Mouse (Mus musculus) thymus, adult 18-20 months (tissue): ENCODE measurements around the gene Knop1.

Experiments
- DNase-seq, 2 experiments: peaks; one replicate each; pipeline ENCODE4 v3.0.0; 2022; ENCODE audit warnings: mixed read lengths in 2 of 2

Knop1 gene

DNA sequence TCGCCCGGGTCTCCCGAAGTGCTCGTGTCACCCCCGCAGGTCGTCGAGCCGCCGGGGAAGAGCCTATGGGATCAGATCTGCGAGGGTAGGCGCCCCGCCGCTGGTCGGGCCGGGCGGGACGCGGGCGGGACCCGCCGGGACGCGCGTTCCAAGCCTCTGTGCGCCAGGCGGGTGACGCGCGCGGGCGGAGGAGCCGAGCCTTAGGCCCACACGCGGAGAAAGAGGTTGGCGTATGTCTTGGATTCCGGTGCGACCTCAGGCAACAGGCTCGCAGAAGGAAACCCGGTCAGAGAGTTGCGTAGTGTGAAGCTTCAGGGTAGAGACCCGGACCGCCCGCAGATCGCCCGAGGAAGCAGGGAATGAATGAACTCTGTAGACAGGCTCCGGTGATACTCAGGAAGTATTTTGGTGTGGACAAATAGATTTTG, at the start of gene Knop1:
Knop1 (minus strand) TSS at position 378 of the 428 bp plus-strand sequence.
- no peak for DNase-seq

DNA sequence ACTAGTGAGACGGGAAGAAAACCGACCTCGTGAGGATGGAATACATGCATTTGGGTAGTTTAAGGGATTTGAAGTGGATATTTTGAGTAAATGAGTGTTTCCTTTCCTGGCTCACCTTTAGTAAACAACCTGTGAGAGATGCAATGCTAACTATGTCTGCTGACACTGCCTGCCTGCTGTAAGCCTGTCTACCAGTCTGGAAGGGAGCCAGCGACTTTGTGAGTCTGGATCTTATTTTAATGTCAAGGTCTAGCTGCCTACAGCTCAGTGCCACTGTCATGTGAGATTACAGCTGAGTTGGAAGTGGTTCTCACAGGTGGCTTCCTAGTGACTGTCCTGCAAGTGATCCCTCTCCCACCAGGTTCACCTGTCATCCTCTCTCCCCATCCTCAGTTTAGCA, 48.5 kb upstream of the Knop1 start:
- DNase-seq = no peak

DNA sequence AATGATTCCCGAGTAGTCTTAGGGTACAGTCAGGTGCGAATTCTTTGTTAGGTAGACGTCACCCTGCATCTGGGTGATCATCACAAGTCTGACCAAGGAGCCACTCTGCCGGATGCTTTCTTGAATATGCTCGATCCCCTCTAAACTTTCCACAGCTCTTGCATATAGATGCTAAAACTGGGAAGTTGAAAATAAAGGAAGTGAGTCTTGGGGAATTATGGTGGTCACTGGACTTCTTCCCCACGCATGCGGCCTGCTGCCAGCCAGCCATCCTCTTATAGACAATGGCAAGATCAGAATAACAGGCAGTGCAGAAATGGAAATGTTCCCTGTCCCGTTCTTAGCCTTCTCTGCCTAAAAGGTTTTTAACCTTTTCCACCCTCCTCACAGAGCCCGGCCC, 47.8 kb upstream of the Knop1 start:
- no peak for DNase-seq

DNA sequence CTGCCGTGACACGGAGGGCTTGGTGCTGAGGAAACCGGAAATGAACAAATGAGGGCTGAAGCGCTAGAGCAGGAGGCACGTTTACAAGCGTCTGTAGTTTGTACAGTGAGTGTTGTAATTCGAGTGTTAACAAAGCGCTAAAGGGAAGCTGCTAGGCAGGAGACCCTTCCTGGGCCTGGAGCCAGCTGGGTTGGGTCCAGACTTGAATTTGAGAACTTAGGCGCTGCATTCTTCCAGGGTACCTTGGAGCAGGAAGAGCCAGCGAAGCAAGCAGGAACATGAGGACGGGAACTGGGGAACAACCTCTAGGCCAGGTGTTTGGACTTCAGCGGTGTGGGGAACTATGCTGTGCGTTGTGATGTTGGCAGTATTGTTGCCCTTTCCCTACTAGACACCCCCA, 46.9 kb upstream of the Knop1 start:
- DNase-seq = peak in 1 of 2 experiments; percentile 8

DNA sequence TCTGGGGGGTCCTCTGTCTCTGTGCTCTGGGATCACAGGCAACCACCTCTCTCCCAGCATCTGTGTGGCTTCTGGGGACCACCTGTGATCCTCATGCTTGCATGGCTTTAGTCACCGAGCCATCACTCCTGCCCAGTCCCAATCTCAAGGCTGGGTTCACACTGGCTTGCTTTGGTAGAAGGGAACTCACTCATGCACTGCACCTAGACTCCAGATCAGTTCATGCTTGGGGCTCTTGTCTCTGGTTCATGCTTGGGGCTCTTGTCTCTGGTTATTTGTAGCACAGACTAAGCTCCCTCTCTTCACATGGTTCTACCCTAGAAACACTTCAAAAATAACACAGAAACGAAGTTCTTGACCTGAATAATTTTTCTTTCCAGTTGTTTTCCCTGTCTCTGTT, 44.0 kb upstream of the Knop1 start:
- no peak for DNase-seq

DNA sequence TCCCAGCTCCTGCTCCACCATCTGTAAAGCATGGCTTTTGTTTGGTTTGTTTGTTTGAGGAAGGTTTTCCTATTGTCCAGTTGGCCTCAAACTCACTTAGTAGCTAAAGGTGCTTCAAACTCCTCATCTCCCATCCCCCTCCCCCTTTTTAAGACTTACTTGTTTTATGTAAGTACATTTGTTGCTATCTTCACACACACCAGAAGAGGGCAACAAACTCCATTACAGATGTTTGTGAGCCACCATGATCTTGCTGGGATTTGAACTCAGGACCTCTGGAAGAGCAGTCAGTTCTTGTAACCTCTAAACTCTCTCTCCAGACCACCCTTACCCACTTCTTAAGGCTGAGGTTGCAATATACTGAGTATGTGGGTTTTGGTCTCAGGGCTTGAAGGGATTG, 42.0 kb upstream of the Knop1 start:
- no peak for DNase-seq

DNA sequence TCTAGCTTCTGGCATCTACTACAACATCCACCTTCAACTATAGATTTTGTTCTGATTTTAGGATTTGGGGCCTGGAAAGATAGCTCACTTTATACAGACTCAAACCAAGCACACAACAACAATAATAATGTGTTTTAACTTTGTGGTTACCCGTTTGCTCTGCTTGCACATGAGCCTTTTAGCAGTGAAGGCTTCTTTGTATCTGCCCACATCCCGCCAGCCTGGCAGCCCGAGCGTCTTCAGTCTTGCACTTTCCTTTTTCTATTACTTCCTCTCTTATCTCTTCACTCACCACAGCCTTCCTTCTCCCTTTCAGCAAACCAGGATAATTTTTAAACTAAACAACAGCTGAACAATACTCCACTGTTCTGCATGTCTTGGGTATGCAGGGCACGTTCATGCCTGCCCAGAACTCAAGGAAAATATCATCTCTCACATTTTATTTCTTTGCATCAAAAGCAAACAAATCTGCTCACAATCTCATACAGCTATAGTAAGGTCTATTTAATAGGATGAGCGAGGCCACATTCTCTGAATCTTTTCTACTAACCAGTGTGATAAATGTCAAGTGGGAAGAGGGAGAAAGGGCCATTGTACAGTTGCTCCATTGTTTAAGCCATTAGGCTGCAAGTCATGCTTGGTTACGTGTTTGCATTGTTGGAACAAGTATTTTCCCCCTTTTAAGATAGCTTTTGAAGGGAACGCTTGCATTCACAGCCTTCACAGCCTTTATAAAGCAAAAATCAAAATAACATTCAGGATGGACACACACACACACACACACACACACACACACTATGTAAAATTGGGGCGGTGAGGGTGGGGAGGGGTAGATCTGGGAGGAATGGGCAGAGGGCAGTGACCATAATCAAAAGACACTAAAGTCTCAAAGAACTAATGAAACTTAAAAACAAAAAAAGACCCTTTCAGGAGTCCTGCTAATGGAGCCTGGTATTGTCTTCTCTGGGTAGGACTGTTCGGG, 39.7 kb upstream of the Knop1 start:
- DNase-seq = peak in 1 of 2 experiments; percentile 10

DNA sequence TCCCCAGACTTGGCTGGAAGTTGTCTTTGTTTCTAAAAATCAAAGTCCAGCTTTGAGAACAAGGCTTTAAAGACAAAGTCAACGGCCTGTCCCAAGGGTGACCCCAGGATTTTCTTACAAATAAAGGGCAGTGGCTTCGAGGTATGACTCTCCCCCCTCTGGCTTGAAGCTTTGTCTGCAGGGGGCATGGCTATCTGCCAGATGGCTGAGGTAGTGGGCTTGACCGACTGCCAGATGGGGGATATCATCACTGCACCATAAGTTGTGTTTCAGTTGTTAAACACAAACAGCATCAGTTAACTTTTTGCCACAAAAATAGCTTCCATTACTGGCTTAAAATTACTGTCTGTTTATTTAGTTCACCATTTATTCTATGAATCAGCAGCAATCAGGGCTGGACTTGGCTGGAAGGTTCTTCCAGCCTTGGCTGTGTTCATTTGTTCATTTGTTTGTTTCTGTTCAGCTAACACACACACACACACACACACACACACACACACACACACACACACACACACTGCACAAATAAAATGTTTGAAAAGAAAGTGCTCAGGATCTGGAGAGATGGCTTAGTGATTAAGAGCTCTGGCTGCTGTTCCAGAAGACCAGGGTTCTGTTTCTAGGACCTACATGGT, 33.1 kb upstream of the Knop1 start:
- no peak for DNase-seq

DNA sequence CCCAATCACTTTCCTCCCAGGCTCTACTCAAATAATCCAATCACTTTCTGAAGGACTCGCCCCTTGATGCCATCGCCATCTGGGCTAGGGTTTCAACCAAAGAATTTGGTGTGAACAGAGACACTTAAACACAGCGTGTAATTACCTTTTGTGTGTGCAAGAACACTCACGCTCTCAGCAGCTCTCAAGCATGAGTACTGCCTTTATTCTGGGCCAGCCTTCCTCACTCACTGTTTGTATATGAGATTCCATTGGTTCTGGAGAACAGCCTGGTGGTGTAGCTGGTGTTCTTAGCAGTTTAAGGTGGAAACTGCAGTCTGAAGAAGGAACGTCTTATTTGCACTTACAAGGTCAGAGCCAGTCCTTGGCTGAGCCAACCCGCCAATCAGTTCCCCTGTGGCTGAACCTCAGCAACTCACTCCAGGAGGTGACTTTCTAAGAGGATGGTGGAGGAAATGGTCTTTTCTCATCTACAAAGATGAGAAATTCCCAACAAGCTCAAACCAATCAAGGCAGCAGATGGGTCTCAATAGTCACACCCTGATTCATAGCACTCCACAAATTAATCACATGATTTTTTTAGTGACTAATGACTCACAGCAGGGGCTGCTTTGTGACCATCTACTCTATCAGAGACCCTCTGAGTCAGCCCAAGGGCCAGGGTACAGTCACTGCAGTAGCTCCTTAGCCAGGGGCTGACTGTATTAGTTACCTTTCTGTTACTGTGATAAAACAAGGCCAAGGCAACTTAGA, 31.4 kb upstream of the Knop1 start:
- DNase-seq = no peak

DNA sequence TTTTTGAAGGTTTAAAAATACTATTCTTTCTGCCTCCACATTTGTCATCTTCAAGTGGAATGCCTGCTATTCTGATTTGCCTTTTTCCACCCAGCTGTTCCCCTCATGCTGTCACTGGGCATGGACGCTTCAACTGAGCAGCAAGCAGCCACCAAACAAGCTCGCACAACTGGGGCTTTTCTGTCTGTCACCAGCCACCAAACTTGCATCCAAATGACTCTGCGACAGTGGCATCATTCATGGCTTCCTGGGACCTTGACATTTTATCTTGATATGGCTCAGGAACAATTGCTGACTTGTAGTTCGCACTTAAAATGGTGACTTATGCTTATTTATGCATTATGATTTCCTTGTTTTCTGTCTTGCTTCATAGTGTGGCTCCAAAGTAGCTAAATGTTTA, 28.9 kb upstream of the Knop1 start:
- DNase-seq = no peak

DNA sequence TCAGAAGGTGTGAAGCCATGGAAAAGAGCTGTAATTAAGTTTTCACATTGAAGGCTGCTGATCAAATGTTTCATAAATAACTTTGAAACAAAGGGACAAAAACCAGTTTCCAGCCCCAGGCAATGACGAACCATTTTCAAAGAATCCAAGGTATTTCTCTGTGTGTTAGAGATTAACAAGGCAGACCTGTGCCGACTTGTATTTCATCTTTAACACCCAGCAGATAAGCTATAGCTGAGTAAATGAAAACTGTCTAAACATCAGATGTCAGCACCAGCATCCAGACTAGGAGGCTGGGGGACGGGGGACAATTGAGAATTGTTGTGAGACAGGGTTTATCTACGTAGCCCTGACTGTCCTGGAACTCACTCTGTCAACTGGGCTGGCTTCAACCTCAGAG, 27.9 kb upstream of the Knop1 start:
- DNase-seq = no peak

DNA sequence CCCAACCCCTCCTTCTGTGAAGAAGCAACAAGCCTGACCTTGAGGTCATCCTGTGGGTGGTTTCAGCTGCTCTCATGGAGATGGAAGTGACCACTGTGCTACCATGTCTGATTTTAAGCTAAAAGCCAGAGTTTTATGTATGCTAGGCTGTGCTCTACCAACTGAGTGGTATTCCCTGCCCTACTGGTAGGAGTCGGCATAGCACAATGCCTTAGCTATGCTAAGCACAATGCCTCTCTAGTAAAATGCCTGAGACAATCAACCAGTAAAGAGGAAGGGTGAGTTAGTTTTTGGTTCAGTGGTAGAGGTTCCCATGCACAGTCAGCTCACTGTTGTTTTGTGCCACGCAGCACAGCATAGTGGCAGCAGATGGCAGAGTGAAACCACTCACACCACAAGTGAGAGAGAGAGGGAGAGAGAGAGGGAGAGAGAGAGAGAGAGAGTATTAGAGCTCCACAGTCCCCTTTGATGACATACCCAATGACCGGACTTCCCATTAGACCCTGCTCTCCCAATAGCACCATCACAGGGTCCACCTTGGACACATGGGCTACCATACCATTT, 23.5 kb upstream of the Knop1 start:
- DNase-seq = no peak

DNA sequence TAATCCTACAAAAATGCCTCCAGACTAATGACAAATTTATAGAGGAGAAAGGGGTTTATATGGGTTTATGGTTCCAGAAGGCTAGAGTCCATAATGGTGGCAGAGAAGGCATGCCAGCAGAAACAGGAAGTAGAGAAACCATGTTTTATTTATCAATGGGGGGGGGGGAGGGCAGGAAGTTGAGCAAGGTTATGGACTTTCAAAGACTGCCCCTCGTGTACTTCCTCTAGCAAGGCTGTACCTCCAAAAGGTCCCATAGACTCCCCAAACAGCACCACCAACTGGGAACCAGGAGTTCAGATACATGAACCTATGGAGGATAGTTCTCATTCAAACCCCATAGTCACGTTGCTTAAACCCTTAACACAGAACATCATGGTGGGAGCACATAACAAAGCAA, 9.3 kb upstream of the Knop1 start:
- DNase-seq = no peak

DNA sequence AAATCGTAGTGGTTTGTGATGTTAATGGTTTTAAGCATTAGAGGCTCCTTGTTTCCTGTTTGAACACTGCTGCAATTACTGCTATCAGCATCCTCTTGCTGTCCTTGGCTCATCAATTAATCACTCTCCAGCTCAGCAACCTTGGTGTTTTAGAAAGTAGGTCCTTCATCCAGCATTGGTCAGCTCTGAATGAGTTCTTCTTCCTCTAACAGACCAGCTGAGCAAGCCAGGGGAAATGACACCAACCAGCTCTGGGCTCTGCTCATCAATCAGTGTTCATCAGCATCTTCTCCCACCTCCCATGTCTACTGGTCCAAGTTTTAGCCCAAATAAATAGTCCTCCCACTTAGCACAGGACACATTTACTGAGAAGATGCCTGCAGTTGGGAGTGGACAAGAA, 2.6 kb upstream of the Knop1 start:
- no peak for DNase-seq

DNA sequence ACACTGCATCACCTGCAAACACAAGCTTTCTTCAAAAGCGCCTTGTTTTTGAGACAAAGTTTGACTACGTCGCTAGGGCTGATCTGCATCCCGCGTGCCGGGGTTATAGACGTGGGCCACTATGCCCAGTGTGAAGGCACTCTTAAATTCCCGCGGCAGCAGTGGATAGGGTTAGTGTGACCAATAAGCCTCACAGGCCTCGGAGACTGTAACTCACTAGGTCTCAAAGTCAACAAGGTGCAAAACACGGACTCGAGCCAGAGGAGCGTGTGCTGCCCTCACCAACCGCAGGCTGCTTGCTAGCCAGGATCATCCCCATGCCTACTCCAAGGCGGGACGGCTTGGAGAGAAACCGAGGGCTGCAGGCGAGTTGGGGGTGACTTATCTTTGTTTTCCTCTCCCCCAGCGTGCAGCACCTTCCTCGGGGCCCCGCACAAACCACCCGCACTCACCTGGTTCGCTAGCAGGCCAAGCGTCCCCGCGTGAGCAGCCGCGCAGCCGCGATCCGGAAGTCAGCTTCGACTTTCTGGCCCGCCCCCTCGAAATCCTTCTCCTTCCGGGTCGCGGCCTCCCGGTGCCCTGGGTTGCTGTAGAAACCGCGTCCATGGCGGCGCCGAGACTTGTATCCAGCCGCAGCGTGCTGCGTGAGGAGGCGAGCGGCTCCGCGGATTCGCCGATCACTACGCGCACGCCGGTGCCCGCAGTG, 730 bp downstream of the Knop1 start, which contains the start of gene Iqck:
Iqck (plus strand) TSS at position 582 of the 706 bp plus-strand sequence.
- peak; percentile 80 to 81 for DNase-seq

DNA sequence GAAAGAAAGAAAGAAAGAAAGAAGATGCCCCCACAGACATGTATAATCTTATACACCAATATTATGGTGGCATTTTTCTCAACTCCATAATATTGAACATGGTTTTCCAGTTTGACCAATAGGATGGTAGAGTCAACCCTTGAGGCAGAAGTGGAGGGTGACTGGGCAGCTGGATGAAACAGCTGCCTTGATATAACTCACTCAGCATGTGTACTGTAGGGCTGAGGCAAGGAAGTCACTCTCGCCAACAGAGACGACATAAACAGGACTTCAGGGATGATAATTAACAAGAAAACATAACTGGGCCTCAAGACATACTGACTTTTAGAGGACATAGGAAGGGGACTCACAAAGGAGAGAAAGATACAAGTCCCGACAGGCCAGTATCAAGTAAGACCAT, 1.4 kb downstream of the Knop1 start:
- DNase-seq = no peak

DNA sequence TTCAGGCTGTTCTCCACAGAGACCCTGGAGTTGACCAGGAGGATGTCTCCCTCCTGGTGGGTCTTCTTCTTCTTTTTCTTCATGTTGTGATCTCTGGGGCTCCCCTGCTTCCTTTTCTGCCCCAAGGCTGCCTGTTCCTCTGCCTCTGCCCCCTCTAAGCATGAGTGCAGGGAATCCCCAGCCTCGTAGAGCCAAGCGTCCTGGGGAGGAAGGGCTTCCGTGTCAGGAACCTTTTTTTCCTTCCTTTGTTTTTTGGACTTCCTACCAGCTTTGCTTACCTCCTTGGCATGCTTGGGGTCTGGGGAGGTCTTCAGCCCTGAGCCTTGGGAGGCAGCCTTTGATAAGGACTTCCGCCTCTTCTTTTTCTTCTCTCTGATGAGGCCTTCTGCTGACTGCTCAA, 3.4 kb downstream of the Knop1 start:
- no peak for DNase-seq

DNA sequence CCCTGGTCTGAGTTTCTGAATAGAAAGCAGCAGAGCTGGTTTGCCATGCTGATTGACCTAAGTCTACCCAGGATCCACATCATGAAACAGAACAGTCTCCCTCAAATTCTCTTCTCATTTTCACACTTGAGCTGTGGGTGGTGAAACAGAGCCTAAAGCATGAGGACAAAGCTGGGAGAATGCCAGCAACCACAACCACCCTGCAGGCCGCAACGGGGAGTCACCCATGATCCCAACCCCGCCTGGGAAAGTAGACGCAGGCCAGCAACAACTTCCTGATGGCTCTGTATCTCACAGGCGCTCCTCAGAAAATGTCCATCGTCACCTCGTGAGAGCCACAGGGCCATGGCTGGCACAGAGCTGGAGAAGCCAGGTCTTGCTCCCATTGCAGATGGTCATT, 4.5 kb downstream of the Knop1 start:
- no peak for DNase-seq

DNA sequence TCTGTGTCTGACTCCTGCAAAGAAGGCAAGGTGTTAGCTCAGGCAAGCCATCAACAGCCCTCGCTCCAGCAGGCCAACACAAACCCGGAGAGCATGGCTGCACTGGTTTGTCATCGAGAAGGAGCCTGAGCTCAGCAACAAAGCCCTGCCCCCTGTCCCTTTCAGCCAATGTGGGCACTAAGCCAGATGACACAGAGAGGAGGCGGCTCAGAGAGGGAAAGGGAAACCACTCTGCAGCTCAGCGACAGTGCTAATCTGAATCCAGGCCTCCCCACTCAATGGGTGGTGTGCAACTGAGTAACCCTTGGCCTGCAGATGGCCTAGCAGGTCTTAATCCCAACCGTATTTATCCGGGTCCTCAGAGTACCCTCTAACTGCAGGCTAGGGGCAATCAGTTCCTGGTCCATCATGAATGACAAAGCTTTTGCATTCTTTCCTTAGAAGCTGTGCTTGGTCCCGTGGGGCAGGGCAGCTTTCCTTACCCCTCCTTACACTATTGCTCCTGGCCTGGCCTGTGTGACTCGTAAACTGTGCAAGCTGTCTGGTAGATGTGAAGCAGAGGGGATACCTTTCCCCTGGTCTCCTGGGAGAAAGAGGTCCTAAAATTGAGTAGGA, 5.3 kb downstream of the Knop1 start:
- DNase-seq = no peak

DNA sequence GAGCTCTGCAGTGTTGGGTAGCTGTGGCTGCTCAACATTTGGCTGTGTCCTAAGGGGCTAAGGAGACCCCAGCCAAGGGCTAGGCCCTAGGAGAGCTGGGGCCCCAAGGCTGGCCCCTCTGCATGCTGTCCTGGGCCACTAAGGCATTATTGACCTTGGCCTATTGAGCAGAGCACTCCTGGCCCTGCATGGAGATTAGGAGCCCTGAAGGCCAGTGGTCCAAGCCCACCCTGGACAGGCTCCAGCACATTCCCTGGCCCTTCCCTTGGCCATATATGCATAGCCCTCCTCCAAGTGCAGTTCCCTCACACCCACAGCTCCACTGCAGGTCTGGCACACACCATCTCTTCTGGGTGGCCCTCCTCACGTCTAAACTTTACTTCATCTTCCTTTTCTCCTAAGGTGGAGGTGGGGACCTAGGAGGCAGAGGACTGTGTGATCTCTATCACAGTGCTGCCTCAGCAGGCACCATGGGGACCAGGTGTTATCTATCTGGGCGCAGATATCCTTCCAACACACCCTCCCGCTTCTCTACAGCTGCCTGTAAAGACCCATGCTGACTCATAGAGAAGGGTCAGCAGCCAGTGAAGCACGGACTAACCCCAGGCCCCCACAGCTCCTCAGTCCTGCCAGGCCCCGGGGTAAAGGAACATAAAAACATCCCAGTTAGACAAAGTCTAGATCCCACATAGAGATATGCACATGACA, 6.4 kb downstream of the Knop1 start:
- DNase-seq = no peak

DNA sequence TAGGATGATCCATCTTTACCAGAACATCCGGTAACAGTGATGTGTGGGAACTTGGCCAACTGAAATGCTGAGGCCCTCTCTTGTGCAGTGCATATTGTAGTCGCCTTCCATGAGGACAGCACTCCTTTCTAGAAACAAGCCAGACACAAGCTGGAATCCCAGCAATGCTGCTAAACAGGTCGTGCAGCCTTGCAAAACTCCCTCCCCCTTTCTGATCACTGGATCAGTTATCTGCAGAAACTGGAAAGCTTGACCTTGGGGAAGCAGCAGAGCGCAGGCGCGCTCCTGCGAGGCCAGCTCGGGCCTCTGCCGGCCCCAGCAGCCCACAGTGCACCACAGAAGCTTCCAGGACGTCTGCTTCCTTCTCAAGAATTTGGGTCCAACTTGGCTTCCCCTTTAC, 7.3 kb downstream of the Knop1 start:
- DNase-seq = no peak
